Mouse (Mus musculus): ENCODE measurements around the gene Gfpt1. TPM values are rescaled to one million over a fixed set of nuclear protein-coding genes. Genes with fewer than 3 reads are reported as not detected.

Gfpt1 gene
- total and polyA plus RNA-seq, 2 experiments from 2014 or later, result 6.7 to 10.0 TPM

DNA sequence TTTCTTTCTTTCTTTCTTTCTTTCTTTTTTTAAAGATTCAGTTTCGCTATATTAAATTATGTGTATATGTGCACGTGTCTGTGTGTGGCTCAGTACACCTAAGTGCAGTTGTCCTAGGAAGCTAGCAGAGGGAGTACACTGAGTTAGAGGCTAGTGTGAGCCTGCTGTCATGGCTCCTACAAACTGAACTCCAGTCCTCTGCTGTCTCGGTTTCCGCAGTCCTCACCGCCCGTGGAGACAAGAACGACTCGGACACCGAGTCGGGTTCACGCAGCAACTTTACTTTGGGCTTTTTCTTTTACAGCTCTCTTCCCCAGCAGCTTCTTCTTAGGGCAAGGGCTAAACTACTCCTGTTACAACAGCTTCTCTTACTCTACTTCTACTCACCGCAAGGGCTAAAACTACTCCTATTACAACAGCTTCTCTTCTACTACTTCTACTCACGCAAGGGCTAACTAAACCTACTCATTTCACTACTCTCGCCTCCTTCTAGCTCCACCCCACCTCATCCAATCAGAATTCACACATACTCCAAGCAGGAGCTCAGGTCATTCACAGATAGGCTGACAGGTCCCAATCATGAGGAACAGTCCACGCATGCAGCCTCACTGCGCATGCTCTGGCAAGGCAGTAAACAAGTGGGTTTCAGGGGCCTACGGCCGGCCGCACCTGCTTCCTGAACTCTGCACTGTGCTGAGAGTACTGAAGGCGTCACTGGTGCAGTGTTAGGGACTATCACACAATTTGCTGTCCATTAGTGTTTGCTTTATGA is 76.6 kb downstream of the Gfpt1 start:
- no peak overlapping the region for H3K4me2 ChIP-seq (ENCODE audit: low read depth, low read length)
- DNase-seq (ENCODE audit: low spot score) (no peak), ATAC-seq (ENCODE audit: insufficient read depth, low read depth) (no peak)
- no peaks in the 10 kb centered on the region for H3K27me3 ChIP-seq (ENCODE audit: control insufficient read depth, insufficient read depth, low read length)
- H3K9ac ChIP-seq (replicated peaks; ENCODE audit: low read depth, low read length), result no peak overlapping the region
- H3K36me3 ChIP-seq (replicated peaks; ENCODE audit: control insufficient read depth, insufficient read depth, low read length), result no peaks in the 10 kb centered on the region
- H3K27ac ChIP-seq (ENCODE audit: low read depth), result no peak overlapping the region; the same call in 1 of the 2 replicates
- 0 out of 2 replicates have a peak, but pooled peaks cover 3% of the 10 kb centered on the region for H3K4me1 ChIP-seq (ENCODE audit: control insufficient read depth, insufficient read depth)
- TF ChIP-seq CTCF (IDR thresholded peaks at IDR 0.05; ENCODE audit: low read depth) (no peak), EP300 (IDR thresholded peaks at IDR 0.05; ENCODE audit: low read depth) (no peak)
- no peaks in the 10 kb centered on the region for H3K9me3 ChIP-seq (replicated peaks; ENCODE audit: control insufficient read depth, low read length)
- no peak overlapping the region for H3K4me3 ChIP-seq (ENCODE audit: low read depth, low read length)
- WGBS, result 83% methylated on average over 20 of the region's 20 CpGs

GRCm38 (mm10) chr6:87119975-87120374 is 77.3 kb downstream of the Gfpt1 start:
- no peak overlapping the region for H3K9ac ChIP-seq (replicated peaks; ENCODE audit: low read depth, low read length)
- DNase-seq (ENCODE audit: low spot score) (no peak), ATAC-seq (ENCODE audit: insufficient read depth, low read depth) (no peak)
- no peak overlapping the region; the same call in 1 of the 2 replicates for H3K27ac ChIP-seq (ENCODE audit: low read depth)
- H3K4me3 ChIP-seq (ENCODE audit: low read depth, low read length), result no peak overlapping the region
- no peaks in the 10 kb centered on the region for H3K27me3 ChIP-seq (ENCODE audit: control insufficient read depth, insufficient read depth, low read length)
- WGBS, result 45% methylated on average over 4 of the region's 4 CpGs
- H3K4me2 ChIP-seq (ENCODE audit: low read depth, low read length), result no peak overlapping the region
- TF ChIP-seq CTCF (IDR thresholded peaks at IDR 0.05; ENCODE audit: low read depth) (no peak), EP300 (IDR thresholded peaks at IDR 0.05; ENCODE audit: low read depth) (no peak)
- no peaks in the 10 kb centered on the region for H3K36me3 ChIP-seq (replicated peaks; ENCODE audit: control insufficient read depth, insufficient read depth, low read length)
- 0 out of 2 replicates have a peak, but pooled peaks cover 3% of the 10 kb centered on the region for H3K4me1 ChIP-seq (ENCODE audit: control insufficient read depth, insufficient read depth)
- H3K9me3 ChIP-seq (replicated peaks; ENCODE audit: control insufficient read depth, low read length), result no peaks in the 10 kb centered on the region

- Histone ChIP-seq H3K4me1 (ENCODE audit: control insufficient read depth, insufficient read depth) (0 out of 2 replicates have a peak, but pooled peaks cover 3% of the 10 kb centered on the region), H3K9me3 (replicated peaks; ENCODE audit: control insufficient read depth, low read length) (no peaks in the 10 kb centered on the region), H3K27me3 (ENCODE audit: control insufficient read depth, insufficient read depth, low read length) (no peaks in the 10 kb centered on the region), H3K9ac (replicated peaks; ENCODE audit: low read depth, low read length) (no peak overlapping the region), H3K27ac (ENCODE audit: low read depth) (no peak overlapping the region), H3K4me3 (ENCODE audit: low read depth, low read length) (no peak overlapping the region), H3K36me3 (replicated peaks; ENCODE audit: control insufficient read depth, insufficient read depth, low read length) (no peaks in the 10 kb centered on the region), H3K4me2 (ENCODE audit: low read depth, low read length) (no peak overlapping the region)
- TF ChIP-seq CTCF (IDR thresholded peaks at IDR 0.05; ENCODE audit: low read depth) (no peak), EP300 (IDR thresholded peaks at IDR 0.05; ENCODE audit: low read depth) (no peak)
- 86% methylated on average over 6 of the region's 6 CpGs for WGBS
- ATAC-seq (ENCODE audit: insufficient read depth, low read depth), result no peak
- DNase-seq (ENCODE audit: low spot score), result no peak
Measured at GRCm38 (mm10) chr6:87120661-87121060, 78.0 kb downstream of the Gfpt1 start.

DNA sequence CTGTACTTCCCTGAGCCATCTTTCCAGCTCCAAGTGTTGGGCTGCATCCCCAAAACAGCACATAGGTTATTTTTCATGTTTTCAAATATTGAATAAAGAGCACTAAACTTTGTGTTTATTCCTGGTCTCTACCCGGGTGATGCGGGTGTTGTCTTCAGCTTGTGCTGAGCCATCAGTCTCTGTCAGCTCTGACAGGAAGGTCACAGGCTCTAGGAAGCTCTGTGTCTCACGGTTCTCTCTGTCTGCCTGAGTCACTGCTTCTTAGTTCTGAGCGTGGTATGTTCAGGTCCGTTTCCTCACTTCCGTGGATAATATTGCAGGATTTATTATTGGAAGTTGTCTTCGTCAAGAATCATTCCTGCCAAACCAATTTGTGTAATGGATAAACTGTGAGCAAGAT is 79.3 kb downstream of the Gfpt1 start:
- Histone ChIP-seq H3K4me3 (ENCODE audit: low read depth, low read length) (no peak overlapping the region), H3K36me3 (replicated peaks; ENCODE audit: control insufficient read depth, insufficient read depth, low read length) (no peaks in the 10 kb centered on the region), H3K9me3 (replicated peaks; ENCODE audit: control insufficient read depth, low read length) (no peaks in the 10 kb centered on the region), H3K4me2 (ENCODE audit: low read depth, low read length) (no peak overlapping the region), H3K27ac (ENCODE audit: low read depth) (no peak overlapping the region), H3K9ac (replicated peaks; ENCODE audit: low read depth, low read length) (no peak overlapping the region), H3K27me3 (ENCODE audit: control insufficient read depth, insufficient read depth, low read length) (no peaks in the 10 kb centered on the region), H3K4me1 (ENCODE audit: control insufficient read depth, insufficient read depth) (0 out of 2 replicates have a peak, but pooled peaks cover 3% of the 10 kb centered on the region)
- WGBS, result 57% methylated on average over 7 of the region's 7 CpGs
- TF ChIP-seq CTCF (IDR thresholded peaks at IDR 0.05; ENCODE audit: low read depth), result no peak
- no peak for DNase-seq (ENCODE audit: low spot score)
- ATAC-seq (ENCODE audit: insufficient read depth, low read depth), result no peak

DNA sequence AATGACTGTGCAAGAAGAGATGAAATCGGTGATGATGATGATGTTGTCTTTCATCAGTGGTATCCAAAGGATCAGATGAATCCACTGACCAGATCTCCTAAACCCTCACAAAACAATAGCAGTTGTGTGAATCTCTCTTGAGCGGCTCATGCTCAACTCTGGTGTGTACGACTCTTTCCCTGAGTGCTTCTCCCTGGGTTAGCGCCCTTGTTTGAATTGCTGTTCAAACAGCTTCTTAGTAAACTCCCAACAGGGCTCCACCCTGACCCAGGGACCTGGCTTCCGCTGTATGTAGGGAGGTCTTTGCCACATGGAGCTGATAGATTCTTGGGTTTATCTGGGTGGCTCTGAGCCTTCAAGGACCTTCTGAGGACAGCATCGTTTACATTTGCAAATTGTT is 80.8 kb downstream of the Gfpt1 start:
- Histone ChIP-seq H3K27ac (ENCODE audit: low read depth) (no peak overlapping the region), H3K4me2 (ENCODE audit: low read depth, low read length) (no peak overlapping the region)

More for the DNA sequence above, 80.8 kb downstream of the Gfpt1 start:
- WGBS, result 81% methylated on average over 6 of the region's 6 CpGs
- Histone ChIP-seq H3K9me3 (replicated peaks; ENCODE audit: control insufficient read depth, low read length) (no peaks in the 10 kb centered on the region), H3K36me3 (replicated peaks; ENCODE audit: control insufficient read depth, insufficient read depth, low read length) (no peaks in the 10 kb centered on the region), H3K27me3 (ENCODE audit: control insufficient read depth, insufficient read depth, low read length) (no peaks in the 10 kb centered on the region), H3K4me3 (ENCODE audit: low read depth, low read length) (no peak overlapping the region), H3K4me1 (ENCODE audit: control insufficient read depth, insufficient read depth) (0 out of 2 replicates have a peak, but pooled peaks cover 3% of the 10 kb centered on the region), H3K9ac (replicated peaks; ENCODE audit: low read depth, low read length) (no peak overlapping the region)
- DNase-seq (ENCODE audit: low spot score) (no peak), ATAC-seq (ENCODE audit: insufficient read depth, low read depth) (no peak)
- TF ChIP-seq EP300 (IDR thresholded peaks at IDR 0.05; ENCODE audit: low read depth), result no peak
- TF ChIP-seq CTCF (IDR thresholded peaks at IDR 0.05; ENCODE audit: low read depth), result no peak

Data from heart, postnatal 0 days (tissue).